Mouse (Mus musculus) brain, embryonic 18.5 days (tissue): Measurements from ENCODE around the gene Foxp1.

Experiments used
- DNase-seq: peaks from one replicate; pipeline ENCODE4 v3.0.0-alpha.2; 2012; ENCODE audit warnings: low read depth, low spot score

Gene Foxp1

GRCm38 (mm10) chr6:99484884-99485216 is 37.7 kb downstream of the Foxp1 start:
- no peak for DNase-seq

GRCm38 (mm10) chr6:99484197-99484725 is 38.3 kb downstream of the Foxp1 start:
- no peak for DNase-seq

- no peak for DNase-seq
These were observed 39.0 kb downstream of the Foxp1 start for GRCm38 (mm10) chr6:99483556-99483955.

GRCm38 (mm10) chr6:99481568-99481967 is 41.0 kb downstream of the Foxp1 start:
- no peak for DNase-seq

- no peak for DNase-seq
These were observed 43.5 kb downstream of the Foxp1 start for GRCm38 (mm10) chr6:99478873-99479650.

- no peak for DNase-seq
These were observed 47.5 kb downstream of the Foxp1 start for GRCm38 (mm10) chr6:99475040-99475439.

GRCm38 (mm10) chr6:99470906-99471305 is 51.6 kb downstream of the Foxp1 start:
- no peak for DNase-seq

GRCm38 (mm10) chr6:99469134-99469834 is 53.2 kb downstream of the Foxp1 start:
- DNase-seq = no peak

- DNase-seq = no peak
These were observed 54.7 kb downstream of the Foxp1 start for GRCm38 (mm10) chr6:99467831-99468230.

- DNase-seq = no peak
These were observed 55.4 kb downstream of the Foxp1 start for GRCm38 (mm10) chr6:99467109-99467508.

- no peak for DNase-seq
These were observed 56.2 kb downstream of the Foxp1 start for GRCm38 (mm10) chr6:99466354-99466753.

- DNase-seq = no peak
These were observed 58.1 kb downstream of the Foxp1 start for GRCm38 (mm10) chr6:99464449-99464848.

- no peak for DNase-seq
These were observed 58.6 kb downstream of the Foxp1 start for GRCm38 (mm10) chr6:99463906-99464305.

- DNase-seq = no peak
These were observed 63.7 kb downstream of the Foxp1 start for GRCm38 (mm10) chr6:99458775-99459174.

GRCm38 (mm10) chr6:99453763-99454520 is 68.6 kb downstream of the Foxp1 start:
- DNase-seq = no peak

GRCm38 (mm10) chr6:99452638-99453185 is 69.8 kb downstream of the Foxp1 start:
- DNase-seq = no peak

GRCm38 (mm10) chr6:99451479-99451878 is 71.0 kb downstream of the Foxp1 start:
- DNase-seq = no peak

GRCm38 (mm10) chr6:99447447-99447846 is 75.1 kb downstream of the Foxp1 start:
- no peak for DNase-seq

- no peak for DNase-seq
These were observed 75.6 kb downstream of the Foxp1 start for GRCm38 (mm10) chr6:99446801-99447415.

GRCm38 (mm10) chr6:99443460-99443859 is 79.1 kb downstream of the Foxp1 start:
- no peak for DNase-seq

- DNase-seq = no peak
These were observed 81.4 kb downstream of the Foxp1 start for GRCm38 (mm10) chr6:99441100-99441499.
